ENCODE assay signal across 9 mouse cellular contexts in genomic region chr2:7270051-7270450, GRCm38 (mm10).
DNase-seq lines count a peak whose midpoint lies in the region; ATAC-seq and TF ChIP-seq lines count a peak whose summit lies in the region.
"Had no signal": no experiment of that assay in that cellular context is flagged by ENCODE, and none has a peak within 500 bp of the region (broad histone marks: within the 10 kb centered on the region; RNA-seq: fewer than 3 reads in every experiment).

No protein-coding gene starts in this region.

- no peaks in the 10 kb centered on the region for H3K4me1 ChIP-seq in hindbrain, embryonic 11.5 days (replicated peaks; ENCODE audit: control insufficient read depth, insufficient read depth, low read length)
- no peaks in the 10 kb centered on the region for H3K4me1 ChIP-seq in midbrain, postnatal 0 days (ENCODE audit: insufficient read depth, low read length)
- H3K4me1 ChIP-seq: embryonic facial prominence, embryonic 12.5 days had no signal

- ATAC-seq in neutrophil, adult 5-6 weeks (ENCODE audit: extremely low read depth, insufficient number of reproducible peaks, low FRiP score, poor library complexity, severe bottlenecking) = peak; percentile 41; the same call in 1 of the 2 replicates
- ATAC-seq in hindbrain, embryonic 11.5 days (ENCODE audit: low FRiP score) = no peak
- no peak for ATAC-seq in midbrain, postnatal 0 days (ENCODE audit: low FRiP score)

- H3K27ac ChIP-seq in hindbrain, embryonic 11.5 days (ENCODE audit: low read depth, low read length) = no peak overlapping the region
- H3K27ac ChIP-seq in midbrain, postnatal 0 days (ENCODE audit: low read depth, low read length) = no peak overlapping the region
- H3K27ac ChIP-seq: embryonic facial prominence, embryonic 12.5 days had no signal

- H3K9ac ChIP-seq in hindbrain, embryonic 11.5 days (ENCODE audit: low read depth, low read length) = no peak overlapping the region
- no peak overlapping the region for H3K9ac ChIP-seq in midbrain, postnatal 0 days (replicated peaks; ENCODE audit: low read length, poor library complexity, severe bottlenecking)
- H3K9ac ChIP-seq: embryonic facial prominence, embryonic 12.5 days had no signal

- H3K27me3 ChIP-seq in hindbrain, embryonic 11.5 days (ENCODE audit: control insufficient read depth, insufficient read depth, low read length) = no peaks in the 10 kb centered on the region
- H3K27me3 ChIP-seq in midbrain, postnatal 0 days (ENCODE audit: insufficient read depth, low read length) = no peaks in the 10 kb centered on the region
- H3K27me3 ChIP-seq: embryonic facial prominence, embryonic 12.5 days had no signal

- TF ChIP-seq CTCF in midbrain, postnatal 0 days (IDR thresholded peaks at IDR 0.05) = no peak

- WGBS in hindbrain, embryonic 11.5 days = 84% methylated on average over 7 of the region's 7 CpGs
- 83% methylated on average over 7 of the region's 7 CpGs for WGBS in midbrain, postnatal 0 days

- no peaks in the 10 kb centered on the region for H3K36me3 ChIP-seq in hindbrain, embryonic 11.5 days (ENCODE audit: control insufficient read depth, insufficient read depth, low read length)
- no peaks in the 10 kb centered on the region for H3K36me3 ChIP-seq in midbrain, postnatal 0 days (ENCODE audit: insufficient read depth, low read length)
- H3K36me3 ChIP-seq: embryonic facial prominence, embryonic 12.5 days had no signal

- H3K4me3 ChIP-seq in hindbrain, embryonic 11.5 days (ENCODE audit: low read depth, low read length) = no peak overlapping the region
- no peak overlapping the region for H3K4me3 ChIP-seq in midbrain, postnatal 0 days (ENCODE audit: low read depth, low read length)
- H3K4me3 ChIP-seq: embryonic facial prominence, embryonic 12.5 days had no signal

- peak; percentile 7 to 18 for DNase-seq in spleen, postnatal 36 days (ENCODE audit: low spot score in 2 of 2)
- no peak for DNase-seq in spleen, postnatal 4 days (ENCODE audit: low spot score in 2 of 2)
- peak; percentile 96 for DNase-seq in layer of hippocampus, adult 9-11 months
- DNase-seq in hindbrain, embryonic 11.5 days (ENCODE audit: low spot score) = no peak
- no peak for DNase-seq in kidney, adult 8-10 months
- no peak for DNase-seq in embryo, embryonic 10.5 days (ENCODE audit: low spot score)
- DNase-seq in midbrain, postnatal 0 days (ENCODE audit: low spot score) = no peak

- no peaks in the 10 kb centered on the region for H3K9me3 ChIP-seq in hindbrain, embryonic 11.5 days (ENCODE audit: control insufficient read depth, low read length)
- no peaks in the 10 kb centered on the region for H3K9me3 ChIP-seq in midbrain, postnatal 0 days (ENCODE audit: low read length)
- H3K9me3 ChIP-seq: embryonic facial prominence, embryonic 12.5 days had no signal

- H3K4me2 ChIP-seq in hindbrain, embryonic 11.5 days (replicated peaks; ENCODE audit: low read depth, low read length) = no peak overlapping the region
- no peak overlapping the region for H3K4me2 ChIP-seq in midbrain, postnatal 0 days (ENCODE audit: low read depth, low read length, poor library complexity, severe bottlenecking)
- H3K4me2 ChIP-seq: embryonic facial prominence, embryonic 12.5 days had no signal

Comparison
In these comparisons a context has a peak if more than half of its experiments do, and no peak if none do; other contexts are left out.
1. DNase-seq: peak in spleen, postnatal 36 days (2 of 2) and layer of hippocampus, adult 9-11 months (single experiment); none in spleen, postnatal 4 days (0 of 2), hindbrain, embryonic 11.5 days (single experiment), kidney, adult 8-10 months (0 of 2), embryo, embryonic 10.5 days (single experiment) and midbrain, postnatal 0 days (single experiment).